Mouse (Mus musculus) stomach, embryonic 16.5 days (tissue): ENCODE measurements around the gene Tmem201. TPM values are rescaled to one million over a fixed set of nuclear protein-coding genes. Genes with fewer than 3 reads are reported as not detected.
"Not testable (repeated sequence)": the region's sequence is repeated elsewhere in the genome, so short reads cannot be mapped to it uniquely, and the experiment has no call there.

Experiments
- ATAC-seq: fragments of 200-750 bp; cut with Nextera tagmentation; 2 replicates; pipeline ENCODE4 v1.8.0; 2017; ENCODE audit warnings: moderate number of reproducible peaks, moderate TSS enrichment; ENCODE audit not compliant: insufficient read depth, low FRiP score
- H3K27ac ChIP-seq: fragments of 300-500 bp; sonication (generic); 2 replicates; pipeline ENCODE4 v1.5.1; 2014; ENCODE audit warnings: low read length
- H3K27me3 ChIP-seq: fragments of 300-500 bp; sonication (generic); 2 replicates; pipeline ENCODE4 v1.6.1; 2014; ENCODE audit warnings: low read length, control low read depth, mixed read lengths; ENCODE audit not compliant: control insufficient read depth, insufficient read depth
- H3K36me3 ChIP-seq: fragments of 300-500 bp; sonication (generic); 2 replicates; pipeline ENCODE4 v1.6.1; 2014; ENCODE audit warnings: low read length; ENCODE audit not compliant: control insufficient read depth, insufficient read depth
- H3K4me1 ChIP-seq: fragments of 300-500 bp; sonication (generic); 2 replicates; pipeline ENCODE4 v1.6.1; 2014; ENCODE audit warnings: low read length, control low read depth, mixed read lengths; ENCODE audit not compliant: control insufficient read depth, insufficient read depth
- H3K4me2 ChIP-seq: fragments of 300-500 bp; sonication (generic); 2 replicates; pipeline ENCODE4 v1.6.1; 2014; ENCODE audit warnings: low read depth, low read length, mixed read lengths
- H3K4me3 ChIP-seq: fragments of 300-500 bp; sonication (generic); replicated peaks from 2 replicates; pipeline ENCODE4 v1.5.1; 2014; ENCODE audit warnings: mild to moderate bottlenecking, low read length
- H3K9ac ChIP-seq: fragments of 300-500 bp; sonication (generic); 2 replicates; pipeline ENCODE4 v1.6.1; 2014; ENCODE audit warnings: low read length
- H3K9me3 ChIP-seq: fragments of 300-500 bp; sonication (generic); replicated peaks from 2 replicates; pipeline ENCODE4 v1.6.1; 2016; ENCODE audit warnings: low read length, control low read depth; ENCODE audit not compliant: control insufficient read depth
- WGBS: fragments of 180-500 bp; shearing (Covaris S2); extraction: QIAGEN DNeasy Blood & Tissue Kit; methylation state at CpG from one replicate; pipeline ENCODE4 v1.1.7; 2014; 5-methylcytosine and 5-hydroxymethylcytosine counted together
- polyA plus RNA-seq: library from polyadenylated mRNA; unstranded; fragments of >200 nt; fragmentation: Nextera tagmentation; extraction: Ambion mirVana; gene quantifications from 2 replicates; pipeline ENCODE4 v1.2.1, GENCODE M21; 2015

Gene Tmem201
- polyA plus RNA-seq, 1 experiment from 2014 or later = 20.1 TPM

GRCm38 (mm10) chr4:149752836-149753235 is 15.0 kb upstream of the Tmem201 start:
- Histone ChIP-seq H3K36me3 (no peaks in the 10 kb centered on the region), H3K4me3 (no peak overlapping the region), H3K9me3 (no peaks in the 10 kb centered on the region), H3K27ac (no peak overlapping the region), H3K27me3 (no peaks in the 10 kb centered on the region), H3K4me1 (no peaks in the 10 kb centered on the region), H3K9ac (no peak overlapping the region), H3K4me2 (no peak overlapping the region)
- ATAC-seq = no peak
- 83% methylated on average over 3 of the region's 3 CpGs for WGBS

- no peaks in the 10 kb centered on the region for H3K27me3 ChIP-seq
- no peaks in the 10 kb centered on the region for H3K36me3 ChIP-seq
- no peaks in the 10 kb centered on the region for H3K4me1 ChIP-seq
- H3K9ac ChIP-seq = no peak overlapping the region; the same call in 1 of the 2 replicates
- H3K4me2 ChIP-seq = no peak overlapping the region
- no peak overlapping the region for H3K4me3 ChIP-seq
- no peak overlapping the region for H3K27ac ChIP-seq
- H3K9me3 ChIP-seq = no peaks in the 10 kb centered on the region
- ATAC-seq = no peak; the same call in 1 of the 2 replicates
- WGBS = 30% methylated on average over 17 of the region's 17 CpGs
These were observed 14.4 kb upstream of the Tmem201 start for GRCm38 (mm10) chr4:149752124-149752799.

- H3K9ac ChIP-seq = no peak overlapping the region
- H3K4me3 ChIP-seq = no peak overlapping the region
- no peaks in the 10 kb centered on the region for H3K36me3 ChIP-seq
- 43% methylated on average over 5 of the region's 5 CpGs for WGBS
- H3K9me3 ChIP-seq = no peaks in the 10 kb centered on the region
- H3K4me2 ChIP-seq = no peak overlapping the region
- ATAC-seq = no peak
- H3K4me1 ChIP-seq = no peaks in the 10 kb centered on the region
- no peaks in the 10 kb centered on the region for H3K27me3 ChIP-seq
- H3K27ac ChIP-seq = no peak overlapping the region
These were observed 12.8 kb upstream of the Tmem201 start for GRCm38 (mm10) chr4:149750671-149751070.

DNA sequence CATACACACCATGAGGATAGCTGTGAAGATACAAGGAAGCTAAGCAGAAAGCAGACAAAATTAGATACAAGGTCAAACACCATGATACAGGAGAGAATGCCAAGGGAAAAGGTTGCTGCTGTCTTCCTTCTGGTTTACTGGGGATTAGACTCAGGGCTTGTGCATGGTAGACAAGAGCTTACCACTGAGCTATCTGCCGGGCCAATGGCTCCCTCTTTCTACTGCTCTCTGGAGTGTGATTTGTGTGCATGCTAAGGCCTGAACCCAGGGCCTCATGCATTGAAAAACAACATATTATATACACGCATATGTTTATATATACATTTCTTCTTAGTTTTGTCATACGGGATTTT is 11.8 kb upstream of the Tmem201 start:
- H3K36me3 ChIP-seq, H3K27ac ChIP-seq, H3K4me1 ChIP-seq, H3K4me2 ChIP-seq, H3K27me3 ChIP-seq, H3K4me3 ChIP-seq, ATAC-seq, H3K9me3 ChIP-seq, H3K9ac ChIP-seq: not testable (repeated sequence)
- WGBS = 84% methylated on average over 3 of the region's 3 CpGs

- Histone ChIP-seq H3K27ac (no peak overlapping the region), H3K4me2 (no peak overlapping the region), H3K4me3 (no peak overlapping the region), H3K9ac (no peak overlapping the region), H3K36me3 (no peaks in the 10 kb centered on the region), H3K9me3 (no peaks in the 10 kb centered on the region), H3K4me1 (no peaks in the 10 kb centered on the region), H3K27me3 (no peaks in the 10 kb centered on the region)
- no peak for ATAC-seq
- 87% methylated on average over 18 of the region's 18 CpGs for WGBS
These were observed 11.3 kb upstream of the Tmem201 start for GRCm38 (mm10) chr4:149749003-149749662.

DNA sequence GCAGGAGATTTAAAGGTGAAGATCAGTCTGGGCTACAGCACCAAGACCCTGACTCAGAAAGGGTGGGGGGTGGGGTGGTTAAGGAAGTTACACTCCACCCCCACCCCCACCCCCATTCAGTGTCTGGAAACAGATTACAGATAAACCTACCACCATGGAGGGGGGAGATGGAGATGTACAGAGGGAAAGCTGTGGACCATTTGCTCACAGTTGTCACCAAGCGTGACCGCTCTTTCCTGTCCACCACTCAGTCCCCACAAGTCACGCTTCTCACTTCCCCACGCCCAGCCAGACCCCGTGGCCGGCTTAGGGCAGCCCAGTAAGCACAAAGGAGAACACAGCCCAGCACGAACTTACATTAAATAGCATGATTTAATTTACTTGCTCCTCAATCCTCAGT is 6.3 kb upstream of the Tmem201 start:
- no peak overlapping the region for H3K4me2 ChIP-seq
- 84% methylated on average over 7 of the region's 7 CpGs for WGBS
- H3K4me3 ChIP-seq = no peak overlapping the region
- no peaks in the 10 kb centered on the region for H3K27me3 ChIP-seq
- no peaks in the 10 kb centered on the region for H3K36me3 ChIP-seq
- no peaks in the 10 kb centered on the region for H3K4me1 ChIP-seq
- no peaks in the 10 kb centered on the region for H3K9me3 ChIP-seq
- no peak overlapping the region for H3K9ac ChIP-seq
- no peak for ATAC-seq
- H3K27ac ChIP-seq = no peak overlapping the region

GRCm38 (mm10) chr4:149742011-149742530 is 4.2 kb upstream of the Tmem201 start:
- Histone ChIP-seq H3K9ac (no peak overlapping the region), H3K4me1 (peaks cover 2% of the 10 kb centered on the region), H3K4me3 (no peak overlapping the region), H3K36me3 (no peaks in the 10 kb centered on the region), H3K27me3 (no peaks in the 10 kb centered on the region), H3K9me3 (no peaks in the 10 kb centered on the region), H3K27ac (no peak overlapping the region), H3K4me2 (no peak overlapping the region)
- ATAC-seq = no peak
- WGBS = 93% methylated on average over 14 of the region's 14 CpGs

DNA sequence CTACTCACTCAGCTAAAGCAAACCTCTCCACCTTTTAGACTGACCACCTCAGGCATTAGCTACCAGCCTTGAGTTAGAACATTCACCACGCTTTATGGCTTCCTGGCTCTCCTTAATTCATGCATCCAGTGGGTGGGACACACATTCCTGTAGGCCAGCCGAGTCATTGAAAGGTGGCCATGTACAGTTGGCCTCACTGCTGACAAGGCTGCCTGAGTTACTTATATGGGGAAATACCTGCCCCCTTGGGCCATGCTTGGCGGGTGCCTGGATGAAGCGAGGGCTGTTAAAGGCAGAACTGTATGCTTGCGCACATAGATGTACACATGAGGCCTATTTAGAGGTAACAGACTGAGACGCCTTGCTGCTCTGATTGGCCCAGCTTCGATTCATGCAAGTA is 2.5 kb upstream of the Tmem201 start:
- H3K27ac ChIP-seq = no peak overlapping the region
- WGBS = 86% methylated on average over 7 of the region's 7 CpGs
- H3K4me1 ChIP-seq = peaks cover 12% of the 10 kb centered on the region
- ATAC-seq = no peak
- H3K4me3 ChIP-seq = no peak overlapping the region
- no peaks in the 10 kb centered on the region for H3K9me3 ChIP-seq
- no peaks in the 10 kb centered on the region for H3K36me3 ChIP-seq
- H3K27me3 ChIP-seq = no peaks in the 10 kb centered on the region
- no peak overlapping the region for H3K9ac ChIP-seq
- H3K4me2 ChIP-seq = no peak overlapping the region

- WGBS = 70% methylated on average over 5 of the region's 5 CpGs
- Histone ChIP-seq H3K4me2 (no peak overlapping the region), H3K4me3 (no peak overlapping the region), H3K9ac (no peak overlapping the region), H3K4me1 (peaks cover 19% of the 10 kb centered on the region), H3K27ac (no peak overlapping the region), H3K27me3 (no peaks in the 10 kb centered on the region), H3K9me3 (no peaks in the 10 kb centered on the region), H3K36me3 (no peaks in the 10 kb centered on the region)
- ATAC-seq = no peak
These were observed 1.6 kb upstream of the Tmem201 start for GRCm38 (mm10) chr4:149739478-149739877.
